Mouse (Mus musculus) forebrain, embryonic 16.5 days (tissue): ENCODE measurements at regions not wholly inside any gene's neighbourhood (a gene's known extent, or its start where the extent isn't known, plus 50 kb on each side); places are given as distances from the start of the nearest gene placed in this dataset.

ENCODE experiments used
- ATAC-seq: fragments of 200-750 bp; cut with Nextera tagmentation; 2 replicates; pipeline ENCODE4 v1.8.0; 2017; ENCODE audit warnings: mild to moderate bottlenecking, moderate library complexity
- H3K27ac ChIP-seq: fragments of 300-500 bp; sonication (generic); 2 replicates; pipeline ENCODE4 v1.5.1; 2014; ENCODE audit warnings: low read length, control low read depth
- H3K27me3 ChIP-seq: fragments of 300-500 bp; sonication (generic); replicated peaks from 2 replicates; pipeline ENCODE4 v1.6.1; 2014; ENCODE audit warnings: low read length; ENCODE audit not compliant: control insufficient read depth, insufficient read depth
- H3K36me3 ChIP-seq: fragments of 300-500 bp; sonication (generic); 2 replicates; pipeline ENCODE4 v1.6.1; 2014; ENCODE audit not compliant: control insufficient read depth, insufficient read depth
- H3K4me1 ChIP-seq: fragments of 300-500 bp; sonication (generic); replicated peaks from 2 replicates; pipeline ENCODE4 v1.6.1; 2014; ENCODE audit warnings: low read length; ENCODE audit not compliant: control insufficient read depth, insufficient read depth
- H3K4me2 ChIP-seq: fragments of 300-500 bp; sonication (generic); 2 replicates; pipeline ENCODE4 v1.6.1; 2014; ENCODE audit warnings: mild to moderate bottlenecking, low read length, control low read depth
- H3K4me3 ChIP-seq: fragments of 300-500 bp; sonication (generic); replicated peaks from 2 replicates; pipeline ENCODE4 v1.5.1; 2014; ENCODE audit warnings: mild to moderate bottlenecking, low read length, control low read depth
- H3K9ac ChIP-seq: fragments of 300-500 bp; sonication (generic); replicated peaks from 2 replicates; pipeline ENCODE4 v1.6.1; 2014; ENCODE audit warnings: low read depth, low read length, control low read depth
- H3K9me3 ChIP-seq: fragments of 300-500 bp; sonication (generic); 2 replicates; pipeline ENCODE4 v1.6.1; 2016; ENCODE audit warnings: low read length; ENCODE audit not compliant: control insufficient read depth
- WGBS: fragments of 180-500 bp; shearing (Covaris S2); extraction: QIAGEN DNeasy Blood & Tissue Kit; methylation state at CpG from one replicate; pipeline ENCODE4 v1.1.7; 2014; 5-methylcytosine and 5-hydroxymethylcytosine counted together

GRCm38 (mm10) chr13:48357118-48357517 is 96.1 kb downstream of the Id4 start:
- H3K27ac ChIP-seq = no peak overlapping the region
- WGBS = 52% methylated on average over 1 of the region's 1 CpGs
- no peaks in the 10 kb centered on the region for H3K9me3 ChIP-seq

GRCm38 (mm10) chr13:48357640-48358039 is 96.6 kb downstream of the Id4 start:
- 63% methylated on average over 7 of the region's 7 CpGs for WGBS
- H3K27ac ChIP-seq = no peak overlapping the region
- peak; percentile 68 for ATAC-seq

More at GRCm38 (mm10) chr13:48357118-48357517, 96.1 kb downstream of the Id4 start:
- no peak overlapping the region for H3K9ac ChIP-seq
- no peak overlapping the region for H3K4me2 ChIP-seq
- H3K4me1 ChIP-seq = peaks cover 4% of the 10 kb centered on the region; the same call in 1 of the 2 replicates
- no peaks in the 10 kb centered on the region for H3K36me3 ChIP-seq
- H3K4me3 ChIP-seq = no peak overlapping the region
- ATAC-seq = peak; percentile 79; the same call in 1 of the 2 replicates
- no peaks in the 10 kb centered on the region for H3K27me3 ChIP-seq

GRCm38 (mm10) chr13:48371060-48371459 is 110.0 kb downstream of the Id4 start:
- no peak overlapping the region for H3K9ac ChIP-seq
- ATAC-seq = no peak
- WGBS = 7% methylated on average over 9 of the region's 9 CpGs
- H3K4me1 ChIP-seq = peaks cover 5% of the 10 kb centered on the region; the same call in 1 of the 2 replicates
- no peaks in the 10 kb centered on the region for H3K27me3 ChIP-seq
- no peaks in the 10 kb centered on the region for H3K9me3 ChIP-seq
- H3K36me3 ChIP-seq = no peaks in the 10 kb centered on the region
- H3K27ac ChIP-seq = no peak overlapping the region
- H3K4me2 ChIP-seq = no peak overlapping the region
- no peak overlapping the region for H3K4me3 ChIP-seq

More at GRCm38 (mm10) chr13:48357640-48358039, 96.6 kb downstream of the Id4 start:
- Histone ChIP-seq H3K4me2 (no peak overlapping the region), H3K4me1 (peaks cover 4% of the 10 kb centered on the region; the same call in 1 of the 2 replicates), H3K9ac (no peak overlapping the region), H3K4me3 (no peak overlapping the region), H3K9me3 (no peaks in the 10 kb centered on the region), H3K36me3 (no peaks in the 10 kb centered on the region), H3K27me3 (no peaks in the 10 kb centered on the region)

GRCm38 (mm10) chr13:48376405-48376804 is 115.4 kb downstream of the Id4 start:
- H3K27me3 ChIP-seq = no peaks in the 10 kb centered on the region
- no peak overlapping the region for H3K27ac ChIP-seq
- no peak overlapping the region for H3K4me3 ChIP-seq
- H3K4me1 ChIP-seq = no peaks in the 10 kb centered on the region
- H3K9me3 ChIP-seq = no peaks in the 10 kb centered on the region
- H3K36me3 ChIP-seq = no peaks in the 10 kb centered on the region
- no peak for ATAC-seq
- H3K9ac ChIP-seq = no peak overlapping the region
- WGBS = 66% methylated on average over 4 of the region's 4 CpGs
- no peak overlapping the region for H3K4me2 ChIP-seq

GRCm38 (mm10) chr13:48383580-48384445 is 122.8 kb downstream of the Id4 start:
- H3K27me3 ChIP-seq = no peaks in the 10 kb centered on the region
- H3K4me2 ChIP-seq = no peak overlapping the region
- peaks cover 16% of the 10 kb centered on the region for H3K4me1 ChIP-seq
- no peak overlapping the region for H3K4me3 ChIP-seq
- H3K36me3 ChIP-seq = no peaks in the 10 kb centered on the region
- peak overlapping the region; percentile 60 for H3K27ac ChIP-seq
- no peak overlapping the region; the same call in 1 of the 2 replicates for H3K9ac ChIP-seq
- WGBS = 19% methylated on average over 13 of the region's 13 CpGs
- peak; percentile 94 for ATAC-seq
- H3K9me3 ChIP-seq = no peaks in the 10 kb centered on the region

GRCm38 (mm10) chr13:48384901-48385300 is 123.9 kb downstream of the Id4 start:
- WGBS = 39% methylated on average over 11 of the region's 11 CpGs
- Histone ChIP-seq H3K27me3 (no peaks in the 10 kb centered on the region), H3K4me2 (no peak overlapping the region), H3K9me3 (no peaks in the 10 kb centered on the region), H3K4me1 (peaks cover 16% of the 10 kb centered on the region), H3K4me3 (no peak overlapping the region), H3K9ac (peak overlapping the region; percentile 36; the same call in 1 of the 2 replicates), H3K36me3 (no peaks in the 10 kb centered on the region), H3K27ac (peak overlapping the region; percentile 68)
- no peak for ATAC-seq

- Histone ChIP-seq H3K36me3 (no peaks in the 10 kb centered on the region), H3K4me2 (no peak overlapping the region), H3K9me3 (no peaks in the 10 kb centered on the region), H3K4me1 (0 out of 2 replicates have a peak, but pooled peaks cover 2% of the 10 kb centered on the region), H3K9ac (no peak overlapping the region), H3K27ac (no peak overlapping the region), H3K27me3 (no peaks in the 10 kb centered on the region), H3K4me3 (no peak overlapping the region)
- 89% methylated on average over 11 of the region's 11 CpGs for WGBS
- ATAC-seq = no peak
Measured at GRCm38 (mm10) chr13:48391126-48391525, 122.1 kb downstream of the Zfp169 start.

GRCm38 (mm10) chr13:48397761-48398160 is 115.5 kb downstream of the Zfp169 start:
- 21% methylated on average over 1 of the region's 1 CpGs for WGBS
- Histone ChIP-seq H3K4me1 (no peaks in the 10 kb centered on the region), H3K27me3 (no peaks in the 10 kb centered on the region)

GRCm38 (mm10) chr13:48398617-48399016 is 114.6 kb downstream of the Zfp169 start:
- no peak overlapping the region for H3K27ac ChIP-seq
- no peaks in the 10 kb centered on the region for H3K4me1 ChIP-seq
- no peaks in the 10 kb centered on the region for H3K9me3 ChIP-seq
- H3K9ac ChIP-seq = no peak overlapping the region
- H3K36me3 ChIP-seq = no peaks in the 10 kb centered on the region
- H3K27me3 ChIP-seq = no peaks in the 10 kb centered on the region
- H3K4me2 ChIP-seq = no peak overlapping the region
- no peak overlapping the region for H3K4me3 ChIP-seq
- ATAC-seq = no peak
- WGBS = 96% methylated on average over 3 of the region's 3 CpGs

More at GRCm38 (mm10) chr13:48397761-48398160, 115.5 kb downstream of the Zfp169 start:
- no peak overlapping the region for H3K4me2 ChIP-seq
- H3K27ac ChIP-seq = no peak overlapping the region
- no peak for ATAC-seq
- no peaks in the 10 kb centered on the region for H3K36me3 ChIP-seq
- H3K4me3 ChIP-seq = no peak overlapping the region
- H3K9ac ChIP-seq = no peak overlapping the region
- H3K9me3 ChIP-seq = no peaks in the 10 kb centered on the region
